Mouse (Mus musculus): ENCODE results near the gene Sympk.
A peak's percentile ranks its signal among the peaks of the same experiment; 100 is the strongest.

Gene Sympk

GRCm38 (mm10) chr7:19024096-19024506 is at the start of gene Sympk:
Gene Sympk (plus strand): TSS chr7:19024377.
- peak; percentile 97 for DNase-seq (ENCODE audit: inconsistent ontology term)

GRCm38 (mm10) chr7:18978381-18978780 is 45.8 kb upstream of the Sympk start:
- no peak for DNase-seq (ENCODE audit: inconsistent ontology term)

- no peak for DNase-seq (ENCODE audit: inconsistent ontology term)
Observed at GRCm38 (mm10) chr7:18986503-18986902, 37.7 kb upstream of the Sympk start.

GRCm38 (mm10) chr7:18987100-18987499 is 37.1 kb upstream of the Sympk start, which contains the start of gene Nanos2:
Gene Nanos2 (plus strand): TSS chr7:18987400.
- no peak for DNase-seq (ENCODE audit: inconsistent ontology term)

GRCm38 (mm10) chr7:18987747-18988146 is 36.4 kb upstream of the Sympk start:
- DNase-seq (ENCODE audit: inconsistent ontology term) = no peak

GRCm38 (mm10) chr7:18988780-18989179 is 35.4 kb upstream of the Sympk start:
- no peak for DNase-seq (ENCODE audit: inconsistent ontology term)

- DNase-seq (ENCODE audit: inconsistent ontology term) = no peak
Observed at GRCm38 (mm10) chr7:18989995-18990394, 34.2 kb upstream of the Sympk start.

GRCm38 (mm10) chr7:18990601-18991295 is 33.4 kb upstream of the Sympk start, which contains the start of gene Mypop:
Gene Mypop (plus strand): TSS chr7:18991245.
- DNase-seq (ENCODE audit: inconsistent ontology term) = peak; percentile 99

- DNase-seq (ENCODE audit: inconsistent ontology term) = peak; percentile 31
Observed at GRCm38 (mm10) chr7:18991660-18992293, 32.4 kb upstream of the Sympk start.

- peak; percentile 43 for DNase-seq (ENCODE audit: inconsistent ontology term)
Observed at GRCm38 (mm10) chr7:18992294-18992675, 31.9 kb upstream of the Sympk start.

GRCm38 (mm10) chr7:18993036-18993435 is 31.1 kb upstream of the Sympk start:
- DNase-seq (ENCODE audit: inconsistent ontology term) = no peak

- DNase-seq (ENCODE audit: inconsistent ontology term) = no peak
Observed at GRCm38 (mm10) chr7:18998835-18999234, 25.3 kb upstream of the Sympk start.

GRCm38 (mm10) chr7:19000421-19000820 is 23.8 kb upstream of the Sympk start:
- no peak for DNase-seq (ENCODE audit: inconsistent ontology term)

- DNase-seq (ENCODE audit: inconsistent ontology term) = no peak
Observed at GRCm38 (mm10) chr7:19001066-19001806, 22.9 kb upstream of the Sympk start.

GRCm38 (mm10) chr7:19001807-19002085 is 22.4 kb upstream of the Sympk start:
- no peak for DNase-seq (ENCODE audit: inconsistent ontology term)

GRCm38 (mm10) chr7:19002115-19002514 is 22.1 kb upstream of the Sympk start:
- no peak for DNase-seq (ENCODE audit: inconsistent ontology term)

GRCm38 (mm10) chr7:19002848-19003498 is 21.2 kb upstream of the Sympk start:
- DNase-seq (ENCODE audit: inconsistent ontology term) = peak; percentile 89

GRCm38 (mm10) chr7:19003902-19004630 is 20.1 kb upstream of the Sympk start, which contains the start of gene Irf2bp1:
Gene Irf2bp1 (plus strand): TSS chr7:19004044.
- DNase-seq (ENCODE audit: inconsistent ontology term) = peak; percentile 94

GRCm38 (mm10) chr7:19004631-19005079 is 19.5 kb upstream of the Sympk start:
- DNase-seq (ENCODE audit: inconsistent ontology term) = peak; percentile 72

GRCm38 (mm10) chr7:19005417-19006121 is 18.6 kb upstream of the Sympk start:
- no peak for DNase-seq (ENCODE audit: inconsistent ontology term)

GRCm38 (mm10) chr7:19006476-19006875 is 17.7 kb upstream of the Sympk start:
- DNase-seq (ENCODE audit: inconsistent ontology term) = peak; percentile 67
